Mouse (Mus musculus): ENCODE data around the gene Esrrg.

DNA sequence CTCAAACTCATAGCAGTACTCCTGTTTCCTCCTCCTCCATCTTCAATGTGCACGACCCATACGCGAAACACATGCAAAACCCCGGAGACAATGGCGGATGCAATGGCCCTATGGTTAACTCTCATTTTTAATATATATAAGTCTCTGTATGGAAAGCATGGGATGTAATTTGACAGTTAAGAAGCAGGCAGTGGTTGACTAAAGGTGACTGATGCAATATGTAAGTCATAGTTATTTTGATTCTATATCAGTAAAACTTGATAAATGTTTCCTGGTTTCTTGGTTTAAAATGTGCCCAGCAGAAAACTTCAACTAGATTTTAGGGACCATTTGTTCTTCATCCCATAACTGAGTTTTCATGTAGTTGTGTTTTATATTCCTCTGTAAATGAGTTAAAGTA lies 547.9 kb downstream of the Esrrg start:
- no peak for TF ChIP-seq HCFC1 (IDR thresholded peaks at IDR 0.05; ENCODE audit: low read depth, low read length)
- TF ChIP-seq MEF2A (IDR thresholded peaks at IDR 0.05; ENCODE audit: extremely low read depth, insufficient replicate concordance, low read depth, low read length, poor library complexity, severe bottlenecking): no peak
- no peak for TF ChIP-seq BHLHE40 (IDR thresholded peaks at IDR 0.05; ENCODE audit: borderline replicate concordance, low read depth, low read length)
- TF ChIP-seq CTCF (IDR thresholded peaks at IDR 0.05 in 2 of 3, conservative IDR thresholded peaks at IDR 0.05 in 1 of 3; ENCODE audit: control insufficient read depth in 1 of 3, insufficient read depth in 1 of 3, low read depth in 2 of 3, low read length in 3 of 3, poor library complexity in 1 of 3, severe bottlenecking in 1 of 3): no peak
